Mouse (Mus musculus): ENCODE results near the gene Cacna1b. TPM values are rescaled to one million over a fixed set of nuclear protein-coding genes. Genes with fewer than 3 reads are reported as not detected.

Gene Cacna1b
- total and polyA plus RNA-seq, 3 experiments: under 0.01 TPM; not detected in 2

DNA sequence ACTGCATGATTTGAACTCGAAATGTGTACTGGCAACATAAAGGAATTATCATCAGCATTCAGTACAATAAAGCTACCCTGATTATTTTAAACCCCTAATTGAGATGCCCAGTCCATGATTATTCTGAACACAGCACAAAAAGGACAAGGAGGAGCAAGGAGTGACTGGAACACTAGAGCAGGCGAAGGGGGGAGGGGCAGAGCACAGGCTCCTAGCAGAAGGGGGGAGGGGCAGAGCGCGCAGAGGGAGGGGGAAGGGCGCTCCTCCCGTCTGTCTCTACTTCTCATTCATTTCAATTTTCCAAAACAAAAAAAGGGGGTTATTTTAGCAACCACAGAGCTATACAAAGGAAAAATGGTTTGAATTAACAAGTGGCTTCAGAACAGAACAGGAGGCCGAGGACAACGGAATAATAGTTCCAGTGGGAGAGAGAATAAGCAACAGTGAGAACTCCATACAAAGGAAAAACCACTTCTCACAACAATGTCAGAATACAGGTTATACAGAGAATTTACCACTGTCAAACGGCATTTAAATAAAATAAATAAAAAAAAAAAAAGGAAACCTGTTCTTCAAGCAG lies 98.2 kb downstream of the Cacna1b start:
- Histone ChIP-seq H3K27me3 (ENCODE audit: insufficient read depth, low read length) (0 out of 2 replicates have a peak, but pooled peaks cover 5% of the 10 kb centered on the region), H3K4me1 (ENCODE audit: insufficient read depth, low read depth, low read length) (no peaks in the 10 kb centered on the region), H3K36me3 (replicated peaks) (no peaks in the 10 kb centered on the region), H3K9me3 (replicated peaks) (no peaks in the 10 kb centered on the region), H3K4me3 (ENCODE audit: low read depth, low read length) (no peak overlapping the region)
- ATAC-seq (ENCODE audit: extremely low read depth, insufficient number of reproducible peaks, low FRiP score, poor library complexity, severe bottlenecking): no peak
- no peak for DNase-seq (ENCODE audit: low spot score)
- no peak for TF ChIP-seq GATA2 (IDR thresholded peaks at IDR 0.05; ENCODE audit: borderline replicate concordance, low read depth, low read length)
- TF ChIP-seq CTCF (IDR thresholded peaks at IDR 0.05; ENCODE audit: low read depth, low read length): no peak
- no peak for TF ChIP-seq GATA1 (IDR thresholded peaks at IDR 0.05; ENCODE audit: borderline replicate concordance, low read length)
- no peak for TF ChIP-seq POLR2AphosphoS5 (IDR thresholded peaks at IDR 0.05; ENCODE audit: insufficient replicate concordance, low read depth, low read length)
- TF ChIP-seq TAL1 (conservative IDR thresholded peaks at IDR 0.05; ENCODE audit: low read depth, low read length): no peak

DNA sequence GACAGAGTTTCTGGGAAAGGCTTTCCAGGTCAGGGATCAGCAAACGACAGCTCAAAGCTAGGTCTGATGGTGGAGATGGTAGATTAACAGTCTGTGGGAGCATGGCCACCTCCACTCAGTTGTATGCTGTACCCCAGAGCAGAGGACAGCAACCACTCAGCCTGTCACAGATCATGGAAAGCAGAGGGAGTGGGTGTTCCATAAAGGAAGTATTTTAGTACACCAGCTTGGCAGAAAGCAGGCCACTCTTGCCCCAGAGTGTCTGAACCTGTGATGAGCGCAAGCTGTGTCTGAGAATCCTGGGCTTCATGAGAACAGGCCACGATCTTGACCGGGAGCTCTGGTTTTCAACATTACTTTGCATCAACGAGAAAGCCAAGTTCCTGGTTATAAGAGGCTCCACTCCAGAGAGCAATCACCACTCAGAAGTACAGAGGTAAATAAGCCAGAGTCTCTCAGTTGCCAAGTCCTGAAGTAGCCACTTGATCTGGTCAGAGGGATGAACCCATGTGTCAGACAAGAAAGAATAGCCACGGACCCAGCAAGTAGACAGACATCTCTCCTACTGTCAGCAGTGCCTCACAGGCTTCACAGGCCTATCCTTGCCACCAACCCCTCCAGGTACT lies 103.7 kb downstream of the Cacna1b start:
- DNase-seq (ENCODE audit: low spot score) (no peak), ATAC-seq (ENCODE audit: extremely low read depth, insufficient number of reproducible peaks, low FRiP score, poor library complexity, severe bottlenecking) (no peak)
- H3K4me3 ChIP-seq (ENCODE audit: low read depth, low read length): no peak overlapping the region
- H3K4me1 ChIP-seq (ENCODE audit: insufficient read depth, low read depth, low read length): no peaks in the 10 kb centered on the region
- H3K36me3 ChIP-seq (replicated peaks): no peaks in the 10 kb centered on the region
- no peaks in the 10 kb centered on the region for H3K9me3 ChIP-seq (replicated peaks)
- H3K27me3 ChIP-seq (ENCODE audit: insufficient read depth, low read length): 0 out of 2 replicates have a peak, but pooled peaks cover 5% of the 10 kb centered on the region
- no peak for TF ChIP-seq GATA1 (IDR thresholded peaks at IDR 0.05; ENCODE audit: borderline replicate concordance, low read length)
- no peak for TF ChIP-seq CTCF (IDR thresholded peaks at IDR 0.05; ENCODE audit: low read depth, low read length)
- TF ChIP-seq TAL1 (conservative IDR thresholded peaks at IDR 0.05; ENCODE audit: low read depth, low read length): no peak
- no peak for TF ChIP-seq GATA2 (IDR thresholded peaks at IDR 0.05; ENCODE audit: borderline replicate concordance, low read depth, low read length)
- TF ChIP-seq POLR2AphosphoS5 (IDR thresholded peaks at IDR 0.05; ENCODE audit: insufficient replicate concordance, low read depth, low read length): no peak

DNA sequence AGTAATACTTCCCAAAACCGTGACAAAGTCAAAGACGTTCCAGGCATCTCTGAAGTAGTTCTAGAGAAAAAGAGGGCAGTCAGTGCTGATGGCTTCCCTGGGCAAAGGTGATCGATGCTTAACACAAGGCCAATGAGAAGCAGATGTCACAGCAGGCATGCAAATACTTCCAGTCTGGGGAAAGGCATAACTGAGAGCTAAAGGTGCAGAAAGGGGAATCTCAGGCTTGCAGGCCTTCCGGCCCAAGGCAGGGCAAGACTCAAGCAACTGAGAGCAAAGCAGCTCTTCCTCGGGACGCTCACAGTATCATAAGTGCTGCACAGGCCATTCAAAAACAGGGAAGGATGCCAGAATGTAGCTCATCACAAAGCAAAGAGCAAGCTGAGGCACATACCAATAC lies 114.4 kb downstream of the Cacna1b start:
- no peaks in the 10 kb centered on the region for H3K4me1 ChIP-seq (ENCODE audit: insufficient read depth, low read depth, low read length)
- H3K9me3 ChIP-seq (replicated peaks): no peaks in the 10 kb centered on the region
- H3K27me3 ChIP-seq (ENCODE audit: insufficient read depth, low read length): peaks cover 7% of the 10 kb centered on the region; the same call in 1 of the 2 replicates
- no peaks in the 10 kb centered on the region for H3K36me3 ChIP-seq (replicated peaks)
- no peak for TF ChIP-seq GATA2 (IDR thresholded peaks at IDR 0.05; ENCODE audit: borderline replicate concordance, low read depth, low read length)
- TF ChIP-seq GATA1 (IDR thresholded peaks at IDR 0.05; ENCODE audit: borderline replicate concordance, low read length): no peak
- no peak for TF ChIP-seq CTCF (IDR thresholded peaks at IDR 0.05; ENCODE audit: low read depth, low read length)
- TF ChIP-seq POLR2AphosphoS5 (IDR thresholded peaks at IDR 0.05; ENCODE audit: insufficient replicate concordance, low read depth, low read length): no peak
- TF ChIP-seq TAL1 (conservative IDR thresholded peaks at IDR 0.05; ENCODE audit: low read depth, low read length): no peak
- no peak for ATAC-seq (ENCODE audit: extremely low read depth, insufficient number of reproducible peaks, low FRiP score, poor library complexity, severe bottlenecking)
- DNase-seq (ENCODE audit: low spot score): no peak
- H3K4me3 ChIP-seq (ENCODE audit: low read depth, low read length): no peak overlapping the region

DNA sequence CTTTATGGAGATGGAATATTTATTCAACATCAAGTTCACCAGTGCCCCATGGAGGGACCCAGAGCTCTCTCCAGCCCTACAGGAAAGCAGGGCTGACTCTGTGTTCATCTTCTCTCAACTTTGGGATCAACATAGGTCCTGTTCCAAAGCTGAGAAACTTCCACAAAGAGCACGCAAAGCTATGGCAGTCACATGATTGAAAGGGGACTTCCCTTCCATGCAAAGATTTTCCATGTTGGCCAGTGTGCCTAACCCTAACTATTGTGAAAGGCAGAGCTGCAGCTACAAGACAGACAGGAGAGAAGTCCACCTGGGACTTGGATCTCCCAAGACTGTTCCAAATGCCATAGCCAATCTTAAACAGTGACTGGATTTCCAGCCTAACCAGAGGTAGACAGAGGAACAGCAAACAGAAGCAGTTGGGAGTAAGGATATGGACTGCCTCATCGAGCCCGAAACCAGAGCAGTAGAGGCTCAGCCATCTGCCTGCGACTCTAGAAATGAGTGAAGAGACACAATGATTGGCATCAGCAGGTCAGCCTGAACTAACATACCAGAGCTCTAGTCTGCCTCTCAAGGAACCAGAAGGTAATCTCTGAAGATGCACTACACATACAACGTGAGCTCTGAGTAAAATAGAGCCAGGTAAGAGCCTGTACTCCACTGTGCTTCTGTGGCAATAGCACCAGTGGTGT lies 116.4 kb downstream of the Cacna1b start:
- H3K9me3 ChIP-seq (replicated peaks): no peaks in the 10 kb centered on the region
- no peak overlapping the region for H3K4me3 ChIP-seq (ENCODE audit: low read depth, low read length)
- no peaks in the 10 kb centered on the region for H3K36me3 ChIP-seq (replicated peaks)
- peaks cover 9% of the 10 kb centered on the region; the same call in 1 of the 2 replicates for H3K27me3 ChIP-seq (ENCODE audit: insufficient read depth, low read length)
- H3K4me1 ChIP-seq (ENCODE audit: insufficient read depth, low read depth, low read length): no peaks in the 10 kb centered on the region
- DNase-seq (ENCODE audit: low spot score): no peak
- TF ChIP-seq TAL1 (conservative IDR thresholded peaks at IDR 0.05; ENCODE audit: low read depth, low read length): no peak
- no peak for TF ChIP-seq GATA2 (IDR thresholded peaks at IDR 0.05; ENCODE audit: borderline replicate concordance, low read depth, low read length)
- no peak for TF ChIP-seq CTCF (IDR thresholded peaks at IDR 0.05; ENCODE audit: low read depth, low read length)
- no peak for ATAC-seq (ENCODE audit: extremely low read depth, insufficient number of reproducible peaks, low FRiP score, poor library complexity, severe bottlenecking)

DNA sequence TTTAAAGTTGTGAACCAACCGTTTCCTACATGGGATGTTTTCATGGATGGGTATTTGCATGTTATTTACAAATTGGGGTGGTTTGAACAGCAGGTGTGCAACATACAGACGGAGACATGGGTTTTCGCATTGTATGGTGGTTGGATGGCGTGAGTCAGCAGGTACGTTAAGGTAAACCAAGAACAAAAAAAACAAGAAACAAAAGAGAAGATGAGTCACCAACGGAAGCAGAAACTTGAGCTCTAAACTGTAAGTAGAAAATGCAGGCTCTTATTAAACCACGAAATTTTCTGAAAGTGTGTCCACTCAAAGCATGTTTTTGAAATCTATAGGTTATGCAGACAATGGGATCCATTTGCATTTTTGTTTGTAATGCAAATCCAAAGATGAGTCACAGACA lies 120.1 kb downstream of the Cacna1b start:
- ATAC-seq (ENCODE audit: extremely low read depth, insufficient number of reproducible peaks, low FRiP score, poor library complexity, severe bottlenecking) (no peak), DNase-seq (ENCODE audit: low spot score) (no peak)
- Histone ChIP-seq H3K36me3 (replicated peaks) (no peaks in the 10 kb centered on the region), H3K27me3 (ENCODE audit: insufficient read depth, low read length) (peaks cover 11% of the 10 kb centered on the region; the same call in 1 of the 2 replicates), H3K9me3 (replicated peaks) (no peaks in the 10 kb centered on the region), H3K4me3 (ENCODE audit: low read depth, low read length) (no peak overlapping the region), H3K4me1 (ENCODE audit: insufficient read depth, low read depth, low read length) (no peaks in the 10 kb centered on the region)
- no peak for TF ChIP-seq GATA2 (IDR thresholded peaks at IDR 0.05; ENCODE audit: borderline replicate concordance, low read depth, low read length)
- no peak for TF ChIP-seq POLR2AphosphoS5 (IDR thresholded peaks at IDR 0.05; ENCODE audit: insufficient replicate concordance, low read depth, low read length)
- TF ChIP-seq TAL1 (conservative IDR thresholded peaks at IDR 0.05; ENCODE audit: low read depth, low read length): no peak
- no peak for TF ChIP-seq CTCF (IDR thresholded peaks at IDR 0.05; ENCODE audit: low read depth, low read length)
- TF ChIP-seq GATA1 (IDR thresholded peaks at IDR 0.05; ENCODE audit: borderline replicate concordance, low read length): no peak
